Mouse (Mus musculus): ENCODE measurements around the gene Fzr1. TPM values are rescaled to one million over a fixed set of nuclear protein-coding genes. Genes with fewer than 3 reads are reported as not detected.

Fzr1 gene
- polyA plus RNA-seq, 1 experiment: 81.5 TPM

DNA sequence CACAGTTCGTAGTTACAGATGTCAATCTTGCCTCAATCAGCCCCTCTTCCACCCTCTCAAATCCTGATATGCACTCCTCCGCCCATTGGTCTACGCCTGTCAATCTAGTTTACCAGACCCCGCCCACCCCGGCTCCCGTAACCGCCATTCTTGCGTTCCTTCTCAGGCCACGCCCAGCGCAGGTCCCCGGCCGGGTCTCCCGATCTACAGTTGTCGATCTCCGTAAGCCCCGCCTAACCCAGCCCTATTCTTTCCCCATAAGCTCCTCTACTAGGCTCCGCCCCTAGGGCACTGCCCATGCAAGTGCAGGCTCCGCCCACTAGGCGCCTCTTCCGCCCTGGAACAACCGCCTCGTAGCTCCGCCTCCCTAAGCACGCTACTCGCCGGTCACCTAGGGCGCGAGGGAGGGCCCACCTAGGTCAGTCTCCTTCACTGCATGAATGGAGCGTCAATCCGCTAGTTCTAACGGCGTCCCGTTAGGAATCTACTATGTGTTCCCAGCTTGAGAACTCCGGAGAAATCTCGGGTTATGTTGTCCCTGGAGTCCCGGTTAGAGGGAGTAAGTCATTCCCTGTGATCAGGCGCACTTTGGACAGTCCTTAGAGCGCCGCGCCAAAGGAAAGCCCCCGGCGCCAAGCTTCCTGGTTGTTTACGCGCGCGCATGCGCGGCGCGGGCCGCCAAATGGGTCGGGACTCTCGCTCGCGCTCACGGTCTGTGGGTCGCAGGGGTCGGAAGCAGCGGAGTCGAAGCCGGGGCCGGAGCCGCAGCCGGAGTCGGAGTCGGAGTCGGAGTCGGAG is 57.6 kb downstream of the Fzr1 start, which contains the start of gene Cactin:
Cactin (plus strand) TSS at position 554 of the 798 bp plus-strand sequence.
- under 1% methylated on average over 68 of the region's 68 CpGs for WGBS
- peak; percentile 99 for DNase-seq (ENCODE audit: low read depth, low spot score)

DNA sequence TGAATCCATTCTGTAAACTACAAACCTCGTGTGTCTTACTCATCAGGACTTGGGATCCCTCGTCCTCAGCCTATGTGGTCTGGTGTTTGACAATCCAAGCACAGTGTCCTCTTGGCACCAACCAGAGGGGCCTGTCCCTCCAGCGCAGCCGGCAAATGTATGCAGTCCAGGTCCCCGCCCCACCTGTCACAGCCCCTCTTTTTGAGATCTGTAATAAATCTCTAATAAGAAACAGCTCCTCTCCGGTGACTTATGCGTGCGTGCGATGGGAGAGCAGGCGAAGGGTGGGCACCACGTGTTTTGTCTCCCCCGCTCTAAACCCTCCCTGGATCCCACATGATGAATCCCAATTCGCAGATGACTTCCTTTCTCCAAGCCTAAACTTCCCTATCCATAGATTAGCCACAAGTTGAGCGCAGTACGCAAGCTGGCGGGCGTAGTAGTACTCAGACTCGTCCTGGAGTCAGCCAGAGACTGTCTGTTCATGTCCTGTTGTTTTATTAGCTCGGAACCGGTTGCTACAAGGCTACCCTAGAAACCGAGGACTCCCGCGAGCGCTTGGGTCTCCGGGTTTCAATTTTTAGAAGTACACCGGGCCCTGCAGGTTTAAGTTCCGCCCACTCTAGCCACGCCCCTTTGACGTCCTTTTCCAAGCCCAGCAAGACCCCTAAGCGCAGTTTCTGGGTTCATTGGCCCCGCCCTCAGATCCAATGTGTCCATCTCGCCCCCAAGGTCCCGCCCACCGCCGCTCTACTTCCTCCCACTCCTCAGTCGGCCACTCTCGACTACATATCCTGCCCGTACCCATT is 58.4 kb downstream of the Fzr1 start:
- WGBS: under 1% methylated on average over 38 of the region's 38 CpGs
- DNase-seq (ENCODE audit: low read depth, low spot score): peak; percentile 92

DNA sequence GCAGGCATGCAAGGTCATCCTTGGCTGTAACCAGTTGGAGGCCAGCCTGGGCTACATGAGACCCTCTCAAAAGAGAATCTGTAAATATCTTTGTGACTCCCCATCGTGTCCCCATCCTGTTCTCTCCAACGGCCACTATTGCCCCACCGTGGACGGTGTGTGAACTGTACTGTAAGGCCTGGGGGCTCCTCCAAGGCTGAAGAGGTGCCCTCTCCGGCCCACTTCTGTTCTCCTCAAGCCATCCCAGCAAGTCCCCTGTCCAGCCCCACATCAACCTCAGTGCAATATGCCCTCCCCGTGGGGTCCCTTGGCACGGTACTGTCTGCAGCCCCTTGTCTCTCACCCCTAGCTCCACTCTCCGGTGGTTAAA is 59.0 kb downstream of the Fzr1 start:
- no peak for DNase-seq (ENCODE audit: low read depth, low spot score)
- WGBS: 24% methylated on average over 8 of the region's 8 CpGs

DNA sequence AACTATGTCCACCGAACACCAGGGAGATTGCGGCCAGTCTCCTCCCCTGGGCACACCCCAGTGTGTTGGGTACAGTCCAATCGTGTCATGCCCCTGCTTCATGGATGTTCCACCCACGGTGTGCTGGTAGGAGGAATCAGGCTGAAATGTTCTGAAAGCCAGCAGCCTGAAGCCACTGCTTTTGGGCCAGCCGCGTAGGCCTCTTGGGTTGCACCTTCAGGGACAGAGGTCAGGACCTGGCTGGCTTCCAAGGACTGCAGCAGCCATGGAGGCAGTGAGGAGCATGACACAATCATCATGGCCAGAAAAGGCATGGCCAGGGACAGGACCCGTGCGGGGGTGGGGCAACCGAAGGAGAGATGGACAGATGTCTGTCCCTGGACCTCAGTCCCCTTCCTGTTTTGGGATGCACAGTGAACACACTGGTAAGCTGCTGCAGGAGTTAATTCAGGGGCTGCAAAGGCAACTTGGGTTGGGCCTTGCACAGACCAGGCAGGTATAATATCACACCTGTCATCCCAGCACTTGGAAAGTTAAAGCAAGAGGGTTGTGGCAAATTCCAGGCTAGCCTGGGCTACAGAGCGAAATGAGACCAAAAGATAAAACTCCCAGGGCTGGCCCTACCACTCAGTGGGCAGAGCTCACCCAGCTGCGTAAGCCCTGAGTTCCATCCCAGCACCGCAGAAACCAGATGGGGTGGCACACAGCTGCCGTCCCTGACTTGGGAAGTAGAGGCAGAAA is 59.6 kb downstream of the Fzr1 start:
- 69% methylated on average over 13 of the region's 13 CpGs for WGBS
- no peak for DNase-seq (ENCODE audit: low read depth, low spot score)

DNA sequence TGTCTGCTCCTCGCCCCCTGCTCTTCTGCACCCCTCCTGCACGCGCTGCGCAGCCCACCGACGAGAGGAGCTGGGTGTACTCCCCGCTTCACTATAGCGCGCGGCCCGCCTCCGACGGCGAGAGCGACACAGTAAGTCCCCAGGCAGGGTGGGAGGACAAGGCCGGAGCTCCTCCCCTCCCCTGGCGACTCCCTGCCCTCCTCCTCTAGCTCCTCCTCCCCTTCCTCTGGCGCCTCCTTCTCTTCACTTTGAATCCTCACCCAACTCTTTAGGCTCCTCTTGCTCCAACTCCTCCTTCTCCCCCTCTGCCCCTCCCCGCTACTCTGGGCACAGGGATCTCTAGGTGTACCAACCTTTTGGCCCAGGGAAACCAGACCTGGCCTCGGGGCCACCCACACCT is 61.0 kb downstream of the Fzr1 start:
- WGBS: 14% methylated on average over 19 of the region's 20 CpGs
- DNase-seq (ENCODE audit: low read depth, low spot score): no peak

DNA sequence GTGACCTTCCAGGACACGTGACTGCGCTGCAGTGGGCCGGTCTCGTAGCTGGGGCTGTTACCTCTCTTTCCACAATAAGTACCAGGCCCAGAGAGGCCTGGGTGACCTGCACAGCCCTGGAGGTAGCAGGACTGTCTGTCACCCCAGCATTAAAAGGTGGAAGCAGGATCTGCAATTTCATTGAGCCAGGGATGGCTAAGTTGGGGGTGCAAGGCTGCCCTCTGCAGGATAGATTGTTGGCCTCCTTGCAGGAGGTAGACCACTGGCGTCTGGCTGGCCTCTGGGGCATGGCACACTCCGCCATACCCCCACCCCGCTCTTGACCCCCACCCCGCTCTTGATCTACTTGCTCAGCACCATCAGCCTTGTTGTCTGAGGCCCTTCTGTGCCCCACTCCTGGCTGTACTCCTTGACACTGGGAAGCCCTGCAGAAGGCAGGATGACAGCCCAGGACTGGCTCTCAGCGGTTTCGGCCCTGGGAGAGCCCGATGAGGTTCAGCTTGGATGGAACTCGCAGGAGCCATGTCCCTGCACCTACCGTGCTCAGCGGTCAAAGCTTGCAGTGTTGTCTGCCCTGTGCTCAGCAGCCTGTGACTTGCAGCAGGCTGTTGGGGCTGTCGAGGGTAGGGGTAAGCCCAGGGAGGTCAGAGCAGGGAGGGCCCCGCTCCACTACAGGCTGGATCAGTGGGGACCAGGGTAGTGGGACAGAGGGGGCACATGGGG is 61.8 kb downstream of the Fzr1 start:
- DNase-seq (ENCODE audit: low read depth, low spot score): no peak
- 59% methylated on average over 16 of the region's 16 CpGs for WGBS

Other genes starting within 250 kb of the Fzr1 start
- 47.6 and 80.0 TPM in 2 replicates for gene Zbtb7a, start 243.3 kb downstream of the Fzr1 start, polyA plus RNA-seq (2012; rRNA removed)
- 40.4 and 40.5 TPM in 2 replicates for gene Pias4, start 210.6 kb downstream of the Fzr1 start, polyA plus RNA-seq (2012; rRNA removed)
- 1,127 and 1,546 TPM in 2 replicates for gene Eef2, start 201.9 kb downstream of the Fzr1 start, polyA plus RNA-seq (2012; rRNA removed)
- 78.5 and 80.1 TPM in 2 replicates for gene Dapk3, start 195.5 kb downstream of the Fzr1 start, polyA plus RNA-seq (2012; rRNA removed)
- not detected in 2 replicates for gene 4930442H23Rik, start 194.7 kb downstream of the Fzr1 start, polyA plus RNA-seq (2012; rRNA removed)
- gene Nmrk2, start 176.5 kb downstream of the Fzr1 start, polyA plus RNA-seq (2012; rRNA removed): not detected in 2 replicates
- gene Atcay, start 147.7 kb downstream of the Fzr1 start, polyA plus RNA-seq (2012; rRNA removed): 0.70 and 0.76 TPM in 2 replicates
- 5.1 and 8.2 TPM in 2 replicates for gene Zfr2, start 145.4 kb downstream of the Fzr1 start, polyA plus RNA-seq (2012; rRNA removed)
- 6.5 and 9.5 TPM in 2 replicates for gene Matk, start 125.6 kb downstream of the Fzr1 start, polyA plus RNA-seq (2012; rRNA removed)
- gene Mrpl54, start 111.6 kb downstream of the Fzr1 start, polyA plus RNA-seq (2012; rRNA removed): 109 and 119 TPM in 2 replicates
- 72.7 and 114 TPM in 2 replicates for gene Apba3, start 111.6 kb downstream of the Fzr1 start, polyA plus RNA-seq (2012; rRNA removed)
- 140 and 172 TPM in 2 replicates for gene Tjp3, start 86.9 kb downstream of the Fzr1 start, polyA plus RNA-seq (2012; rRNA removed)
- gene Pip5k1c, start 85.6 kb downstream of the Fzr1 start, polyA plus RNA-seq (2012; rRNA removed): 30.6 and 43.4 TPM in 2 replicates
- 25.7 and 28.1 TPM in 2 replicates for gene Cactin, start 57.4 kb downstream of the Fzr1 start, polyA plus RNA-seq (2012; rRNA removed)
- gene Tbxa2r, start 49.8 kb downstream of the Fzr1 start, polyA plus RNA-seq (2012; rRNA removed): 7.0 and 8.0 TPM in 2 replicates
- 0.78 and 0.95 TPM in 2 replicates for gene Gipc3, start 35.2 kb downstream of the Fzr1 start, polyA plus RNA-seq (2012; rRNA removed)
- 83.6 and 98.6 TPM in 2 replicates for gene Hmg20b, start 28.0 kb downstream of the Fzr1 start, polyA plus RNA-seq (2012; rRNA removed)
- 12.1 and 13.6 TPM in 2 replicates for gene Mfsd12, start 21.0 kb downstream of the Fzr1 start, polyA plus RNA-seq (2012; rRNA removed)
- 3.6 and 4.6 TPM in 2 replicates for gene 4930404N11Rik, start 12.7 kb downstream of the Fzr1 start, polyA plus RNA-seq (2012; rRNA removed)
- 48.2 and 60.4 TPM in 2 replicates for gene Dohh, start 5.9 kb upstream of the Fzr1 start, polyA plus RNA-seq (2012; rRNA removed)
- gene Gm48551, start 6.0 kb upstream of the Fzr1 start, polyA plus RNA-seq (2012; rRNA removed): 3.3 and 3.7 TPM in 2 replicates
- gene Gm48552, start 10.5 kb upstream of the Fzr1 start, polyA plus RNA-seq (2012; rRNA removed): 0.98 and 4.1 TPM in 2 replicates
- 2,134 and 4,482 TPM in 2 replicates for gene Smim24, start 14.5 kb upstream of the Fzr1 start, polyA plus RNA-seq (2012; rRNA removed)
- gene Nfic, start 77.1 kb upstream of the Fzr1 start, polyA plus RNA-seq (2012; rRNA removed): 10.5 and 11.6 TPM in 2 replicates
- gene Celf5, start 104.2 kb upstream of the Fzr1 start, polyA plus RNA-seq (2012; rRNA removed): 2.3 and 5.3 TPM in 2 replicates
- 242 and 319 TPM in 2 replicates for gene Ncln, start 117.9 kb upstream of the Fzr1 start, polyA plus RNA-seq (2012; rRNA removed)
- 4.4 and 4.8 TPM in 2 replicates for gene S1pr4, start 121.6 kb upstream of the Fzr1 start, polyA plus RNA-seq (2012; rRNA removed)
- 1.6 and 2.3 TPM in 2 replicates for gene Gna15, start 145.7 kb upstream of the Fzr1 start, polyA plus RNA-seq (2012; rRNA removed)
- 402 and 684 TPM in 2 replicates for gene Gna11, start 166.7 kb upstream of the Fzr1 start, polyA plus RNA-seq (2012; rRNA removed)
- 1,252 and 1,560 TPM in 2 replicates for gene Aes, start 181.0 kb upstream of the Fzr1 start, polyA plus RNA-seq (2012; rRNA removed)
- gene Tle2, start 196.0 kb upstream of the Fzr1 start, polyA plus RNA-seq (2012; rRNA removed): 11.3 and 13.5 TPM in 2 replicates
- gene Tle6, start 222.6 kb upstream of the Fzr1 start, polyA plus RNA-seq (2012; rRNA removed): 7.3 and 8.8 TPM in 2 replicates
- gene BC025920, start 227.8 kb upstream of the Fzr1 start, polyA plus RNA-seq (2012; rRNA removed): 1.1 and 1.4 TPM in 2 replicates
- gene Sirt6, start 249.3 kb upstream of the Fzr1 start, polyA plus RNA-seq (2012; rRNA removed): 19.7 and 30.0 TPM in 2 replicates

All from large intestine, adult 2 months (tissue).